In the genomic region with DNA sequence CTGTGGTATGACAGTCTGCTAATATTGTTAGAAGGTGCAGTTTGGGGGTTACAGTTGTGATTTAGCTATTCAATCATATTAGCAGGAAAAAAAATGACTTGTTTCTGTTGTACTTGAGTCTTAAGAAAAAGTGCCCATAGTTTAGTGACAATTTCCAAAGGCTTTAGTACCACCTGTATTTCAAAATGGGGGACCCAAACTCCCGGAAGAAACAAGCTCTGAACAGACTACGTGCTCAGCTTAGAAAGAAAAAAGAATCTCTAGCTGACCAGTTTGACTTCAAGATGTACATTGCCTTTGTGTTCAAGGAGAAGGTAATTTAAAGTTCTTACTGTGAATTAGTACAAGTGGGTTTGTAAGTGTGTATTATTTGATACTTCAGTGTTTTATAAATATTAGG, we compare ENCODE assay signal across 8 mouse cellular contexts. TPM values are rescaled to one million over a fixed set of nuclear protein-coding genes. Genes with fewer than 3 reads are reported as not detected.
DNase-seq lines count a peak whose midpoint lies in the region; ATAC-seq and TF ChIP-seq lines count a peak whose summit lies in the region.

No protein-coding gene starts in this region.

- H3K4me3 ChIP-seq in lung, adult 2 months (replicated peaks; ENCODE audit: extremely low read depth, low read depth, low read length), result peak overlapping the region; percentile 49
- peak overlapping the region; percentile 87 for H3K4me3 ChIP-seq in embryonic facial prominence, embryonic 14.5 days (ENCODE audit: low read depth, low read length)
- peak overlapping the region; percentile 97 for H3K4me3 ChIP-seq in intestine, embryonic 16.5 days (ENCODE audit: low read length)
- H3K4me3 ChIP-seq in neural tube, embryonic 12.5 days, result peak overlapping the region; percentile 97

- no peaks in the 10 kb centered on the region for H3K27me3 ChIP-seq in embryonic facial prominence, embryonic 14.5 days (replicated peaks; ENCODE audit: control insufficient read depth, insufficient read depth, low read length)
- no peaks in the 10 kb centered on the region for H3K27me3 ChIP-seq in intestine, embryonic 16.5 days (replicated peaks; ENCODE audit: control insufficient read depth, insufficient read depth, low read length)
- H3K27me3 ChIP-seq in neural tube, embryonic 12.5 days (replicated peaks), result no peaks in the 10 kb centered on the region

- DNase-seq in lung, adult 2 months, result no peak
- no peak for DNase-seq in lung, adult 18-20 months
- DNase-seq in embryonic facial prominence, embryonic 14.5 days (ENCODE audit: low spot score), result no peak
- DNase-seq in cerebellum, adult 18-20 months, result no peak
- DNase-seq in urinary bladder, postnatal 36 days (ENCODE audit: low spot score in 2 of 2), result no peak
- no peak for DNase-seq in frontal cortex, postnatal 25 days (ENCODE audit: low spot score in 2 of 2)

- no peak for ATAC-seq in embryonic facial prominence, embryonic 14.5 days (ENCODE audit: low read depth)
- no peak for ATAC-seq in intestine, embryonic 16.5 days
- no peak for ATAC-seq in neural tube, embryonic 12.5 days (ENCODE audit: low FRiP score, low read depth)

- peak overlapping the region; percentile 97 for H3K9ac ChIP-seq in embryonic facial prominence, embryonic 14.5 days (ENCODE audit: low read depth, low read length)
- peak overlapping the region; percentile 99; the same call in 1 of the 2 replicates for H3K9ac ChIP-seq in intestine, embryonic 16.5 days (ENCODE audit: low read depth, low read length)
- peak overlapping the region; percentile 14; the same call in 1 of the 2 replicates for H3K9ac ChIP-seq in neural tube, embryonic 12.5 days

- no peak overlapping the region for H3K27ac ChIP-seq in embryonic facial prominence, embryonic 14.5 days (replicated peaks; ENCODE audit: low read depth, low read length)
- H3K27ac ChIP-seq in intestine, embryonic 16.5 days (ENCODE audit: low read length), result no peak overlapping the region
- H3K27ac ChIP-seq in neural tube, embryonic 12.5 days, result no peak overlapping the region

- no peak for TF ChIP-seq CTCF in lung, adult 2 months (IDR thresholded peaks at IDR 0.05; ENCODE audit: insufficient read depth, low read length)

- 2% methylated on average over 2 of the region's 2 CpGs for WGBS in lung, adult 2 months
- WGBS in embryonic facial prominence, embryonic 14.5 days, result 19% methylated on average over 2 of the region's 2 CpGs
- 6% methylated on average over 2 of the region's 2 CpGs for WGBS in intestine, embryonic 16.5 days
- 35% methylated on average over 2 of the region's 2 CpGs for WGBS in neural tube, embryonic 12.5 days

- peaks cover 12% of the 10 kb centered on the region for H3K4me1 ChIP-seq in lung, adult 2 months (ENCODE audit: control insufficient read depth, insufficient read depth, low read length)
- H3K4me1 ChIP-seq in embryonic facial prominence, embryonic 14.5 days (ENCODE audit: control insufficient read depth, insufficient read depth, low read length), result peaks cover 18% of the 10 kb centered on the region
- peaks cover 3% of the 10 kb centered on the region; the same call in 1 of the 2 replicates for H3K4me1 ChIP-seq in intestine, embryonic 16.5 days (ENCODE audit: control insufficient read depth, insufficient read depth, low read length)
- H3K4me1 ChIP-seq in neural tube, embryonic 12.5 days, result peaks cover 17% of the 10 kb centered on the region

- peak overlapping the region; percentile 82 for H3K4me2 ChIP-seq in embryonic facial prominence, embryonic 14.5 days (ENCODE audit: low read depth, low read length)
- peak overlapping the region; percentile 70 for H3K4me2 ChIP-seq in intestine, embryonic 16.5 days (ENCODE audit: low read depth, low read length)
- peak overlapping the region; percentile 79 for H3K4me2 ChIP-seq in neural tube, embryonic 12.5 days (replicated peaks)

- H3K36me3 ChIP-seq in embryonic facial prominence, embryonic 14.5 days (ENCODE audit: control insufficient read depth, insufficient read depth, low read length), result peaks cover 34% of the 10 kb centered on the region
- no peaks in the 10 kb centered on the region for H3K36me3 ChIP-seq in intestine, embryonic 16.5 days (ENCODE audit: control insufficient read depth, insufficient read depth, low read length)
- H3K36me3 ChIP-seq in neural tube, embryonic 12.5 days, result peaks cover 20% of the 10 kb centered on the region

- no peaks in the 10 kb centered on the region for H3K9me3 ChIP-seq in embryonic facial prominence, embryonic 14.5 days (ENCODE audit: control insufficient read depth, low read length)
- no peaks in the 10 kb centered on the region for H3K9me3 ChIP-seq in intestine, embryonic 16.5 days (ENCODE audit: control insufficient read depth, low read length)
- H3K9me3 ChIP-seq in neural tube, embryonic 12.5 days, result no peaks in the 10 kb centered on the region

- TF ChIP-seq POLR2A in lung, adult 2 months (IDR thresholded peaks at IDR 0.05; ENCODE audit: borderline replicate concordance, extremely low read depth, low read depth, low read length), result no peak

RNA-seq across cellular contexts. Expression of gene BC005537, which starts 1.7 kb away (rescaled TPM):
- 27.0 and 34.5 TPM in 2 replicates for polyA plus RNA-seq in lung, adult 2 months (2012; rRNA removed)
- polyA plus RNA-seq in embryonic facial prominence, embryonic 14.5 days (2014; fragmentation: Nextera tagmentation; extraction: Ambion mirVana), result 33.9 and 35.8 TPM in 2 replicates
- polyA plus RNA-seq in intestine, embryonic 16.5 days (2015; fragmentation: Nextera tagmentation; extraction: Ambion mirVana), result 9.4 and 9.6 TPM in 2 replicates
- polyA plus RNA-seq in neural tube, embryonic 12.5 days (2016; fragmentation: Nextera tagmentation; extraction: Ambion mirVana), result 21.4 and 24.1 TPM in 2 replicates

RNA-seq across cellular contexts. Expression of gene Acot13, which starts 28.1 kb away (rescaled TPM):
- 32.3 and 32.6 TPM in 2 replicates for polyA plus RNA-seq in lung, adult 2 months (2012; rRNA removed)
- 69.9 and 77.0 TPM in 2 replicates for polyA plus RNA-seq in embryonic facial prominence, embryonic 14.5 days (2014; fragmentation: Nextera tagmentation; extraction: Ambion mirVana)
- polyA plus RNA-seq in intestine, embryonic 16.5 days (2015; fragmentation: Nextera tagmentation; extraction: Ambion mirVana), result 201 and 219 TPM in 2 replicates
- 43.4 and 44.3 TPM in 2 replicates for polyA plus RNA-seq in neural tube, embryonic 12.5 days (2016; fragmentation: Nextera tagmentation; extraction: Ambion mirVana)

RNA-seq across cellular contexts. Expression of gene Tdp2, which starts 28.3 kb away (rescaled TPM):
- polyA plus RNA-seq in lung, adult 2 months (2012; rRNA removed), result 8.9 and 12.7 TPM in 2 replicates
- polyA plus RNA-seq in embryonic facial prominence, embryonic 14.5 days (2014; fragmentation: Nextera tagmentation; extraction: Ambion mirVana), result 44.4 and 46.4 TPM in 2 replicates
- 52.8 TPM in 2 replicates for polyA plus RNA-seq in intestine, embryonic 16.5 days (2015; fragmentation: Nextera tagmentation; extraction: Ambion mirVana)
- 60.9 and 61.5 TPM in 2 replicates for polyA plus RNA-seq in neural tube, embryonic 12.5 days (2016; fragmentation: Nextera tagmentation; extraction: Ambion mirVana)

RNA-seq across cellular contexts. Expression of gene Gmnn, which starts 41.5 kb away (rescaled TPM):
- polyA plus RNA-seq in lung, adult 2 months (2012; rRNA removed), result 2.2 and 3.2 TPM in 2 replicates
- 82.4 and 82.8 TPM in 2 replicates for polyA plus RNA-seq in embryonic facial prominence, embryonic 14.5 days (2014; fragmentation: Nextera tagmentation; extraction: Ambion mirVana)
- 81.9 and 90.3 TPM in 2 replicates for polyA plus RNA-seq in intestine, embryonic 16.5 days (2015; fragmentation: Nextera tagmentation; extraction: Ambion mirVana)
- polyA plus RNA-seq in neural tube, embryonic 12.5 days (2016; fragmentation: Nextera tagmentation; extraction: Ambion mirVana), result 66.3 and 69.1 TPM in 2 replicates

RNA-seq across cellular contexts. Expression of gene D130043K22Rik, which starts 41.7 kb away (rescaled TPM):
- polyA plus RNA-seq in lung, adult 2 months (2012; rRNA removed), result 0.71 and 0.86 TPM in 2 replicates
- polyA plus RNA-seq in embryonic facial prominence, embryonic 14.5 days (2014; fragmentation: Nextera tagmentation; extraction: Ambion mirVana), result 1.1 and 1.6 TPM in 2 replicates
- 2.1 and 2.7 TPM in 2 replicates for polyA plus RNA-seq in intestine, embryonic 16.5 days (2015; fragmentation: Nextera tagmentation; extraction: Ambion mirVana)
- 1.9 and 2.4 TPM in 2 replicates for polyA plus RNA-seq in neural tube, embryonic 12.5 days (2016; fragmentation: Nextera tagmentation; extraction: Ambion mirVana)

Comparison
In these comparisons a context has a peak if more than half of its experiments do, and no peak if none do; other contexts are left out.
1. H3K9ac ChIP-seq: peak in every context shown above with its lines; median percentile 99 in intestine, embryonic 16.5 days; 97 in embryonic facial prominence, embryonic 14.5 days; 14 in neural tube, embryonic 12.5 days.